Mouse (Mus musculus) intestine, embryonic 15.5 days (tissue): ENCODE measurements around the gene Dnaja4. TPM values are rescaled to one million over a fixed set of nuclear protein-coding genes. Genes with fewer than 3 reads are reported as not detected.

Experiments
- ATAC-seq: fragments of 200-750 bp; cut with Nextera tagmentation; 2 replicates; pipeline ENCODE4 v1.8.0; 2017; ENCODE audit warnings: moderate TSS enrichment, moderate library complexity
- H3K27ac ChIP-seq: fragments of 300-500 bp; sonication (generic); 2 replicates; pipeline ENCODE4 v1.5.1; 2015; ENCODE audit warnings: mild to moderate bottlenecking, inconsistent platforms
- H3K27me3 ChIP-seq: fragments of 300-500 bp; sonication (generic); replicated peaks from 2 replicates; pipeline ENCODE4 v1.6.1; 2015; ENCODE audit warnings: inconsistent platforms
- H3K36me3 ChIP-seq: fragments of 300-500 bp; sonication (generic); 2 replicates; pipeline ENCODE4 v1.6.1; 2015; ENCODE audit warnings: inconsistent platforms
- H3K4me1 ChIP-seq: fragments of 300-500 bp; sonication (generic); replicated peaks from 2 replicates; pipeline ENCODE4 v1.6.1; 2015; ENCODE audit warnings: inconsistent platforms
- H3K4me2 ChIP-seq: fragments of 300-500 bp; sonication (generic); replicated peaks from 2 replicates; pipeline ENCODE4 v1.6.1; 2015; ENCODE audit warnings: mild to moderate bottlenecking, inconsistent platforms
- H3K4me3 ChIP-seq: fragments of 300-500 bp; sonication (generic); replicated peaks from 2 replicates; pipeline ENCODE4 v1.5.1; 2015; ENCODE audit warnings: inconsistent platforms
- H3K9ac ChIP-seq: fragments of 300-500 bp; sonication (generic); 2 replicates; pipeline ENCODE4 v1.6.1; 2015; ENCODE audit warnings: inconsistent platforms
- H3K9me3 ChIP-seq: fragments of 300-500 bp; sonication (generic); 2 replicates; pipeline ENCODE4 v1.6.1; 2016; ENCODE audit warnings: inconsistent platforms
- WGBS: fragments of 180-500 bp; shearing (Covaris S2); methylation state at CpG from one replicate; pipeline ENCODE4 v1.1.7; 2015; 5-methylcytosine and 5-hydroxymethylcytosine counted together
- polyA plus RNA-seq: library from polyadenylated mRNA; unstranded; fragments of >200 nt; fragmentation: Nextera tagmentation; extraction: Ambion mirVana; gene quantifications from 2 replicates; pipeline ENCODE4 v1.2.1, GENCODE M21; 2015

Gene Dnaja4
- 4.1 and 4.3 TPM in 2 replicates for polyA plus RNA-seq

DNA sequence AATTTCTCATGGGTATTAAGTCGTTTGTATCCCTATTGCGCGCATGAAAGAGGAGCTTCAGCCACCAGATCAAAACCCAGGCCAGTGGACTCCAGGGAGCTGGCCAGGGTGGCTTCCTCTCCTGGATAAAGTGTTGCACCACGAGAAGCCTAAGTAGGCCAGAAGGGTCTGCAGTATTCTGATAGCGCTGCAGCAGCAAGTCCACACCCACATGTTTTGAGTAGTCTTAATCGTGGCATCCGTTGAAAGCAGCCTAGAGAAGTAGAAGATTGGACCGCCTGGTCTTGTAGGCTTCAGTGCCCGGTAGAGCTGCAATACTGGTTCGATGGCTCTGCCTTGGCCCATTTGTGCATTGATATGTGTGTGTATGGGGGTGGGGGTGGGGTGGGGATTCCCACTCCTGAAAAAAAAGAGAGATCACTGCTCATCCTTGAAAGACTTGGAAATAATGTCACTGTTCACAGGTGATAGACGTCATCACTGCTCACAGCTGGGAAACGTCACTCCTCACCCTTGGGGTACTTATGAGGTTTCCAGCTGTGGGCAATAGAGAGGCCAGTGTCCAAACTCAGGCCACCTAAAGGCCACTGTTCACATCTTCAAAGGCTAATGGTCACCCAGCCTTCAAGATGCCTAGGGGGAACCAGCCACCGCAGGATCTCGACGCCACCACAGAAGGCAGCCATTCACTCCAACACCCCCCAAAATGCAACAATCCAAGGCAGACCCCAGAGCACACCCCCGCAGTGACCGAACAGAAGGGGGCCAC, at the start of gene Dnaja4:
TSS of gene Dnaja4 (plus strand) at position 556 of the 769 bp plus-strand sequence.
- ATAC-seq = peak; percentile 55
- Histone ChIP-seq H3K4me3 (peak within 1 kb of the TSS; percentile 75), H3K27ac (0 out of 2 replicates have a peak within 1 kb of the TSS, but pooled peaks have one; percentile 27), H3K9me3 (no peaks in the 10 kb centered on the region), H3K4me1 (peaks cover 3% of the 10 kb centered on the region), H3K4me2 (peak within 1 kb of the TSS; percentile 97), H3K27me3 (peaks cover 7% of the 10 kb centered on the region), H3K36me3 (no peaks in the 10 kb centered on the region), H3K9ac (peak within 1 kb of the TSS; percentile 69)
- WGBS = 72% methylated on average over 17 of the region's 17 CpGs

GRCm38 (mm10) chr9:54649360-54649759, 49.3 kb upstream of the Dnaja4 start:
- ATAC-seq = no peak

DNA sequence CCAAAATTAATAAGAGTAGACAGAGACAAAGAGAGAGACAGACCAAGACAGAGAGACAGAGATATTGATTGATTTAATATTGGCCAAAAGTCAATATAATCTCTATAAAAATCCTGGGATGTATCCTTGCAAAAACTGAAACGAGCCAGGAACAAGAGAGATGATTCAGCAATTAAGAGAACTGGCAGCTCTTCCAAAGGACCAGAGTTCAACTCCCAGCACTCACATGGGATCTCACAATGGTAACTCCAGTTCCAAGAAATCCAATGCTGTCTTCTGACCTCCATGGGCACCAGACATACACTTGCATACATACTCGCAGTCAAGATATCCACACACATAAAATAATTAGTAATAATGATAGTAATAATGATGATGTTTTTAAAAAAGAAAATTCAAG, 45.9 kb upstream of the Dnaja4 start:
- 77% methylated on average over 2 of the region's 2 CpGs for WGBS
- Histone ChIP-seq H3K4me1 (no peaks in the 10 kb centered on the region), H3K27ac (no peak overlapping the region), H3K9ac (no peak overlapping the region), H3K4me3 (no peak overlapping the region), H3K27me3 (no peaks in the 10 kb centered on the region), H3K9me3 (no peaks in the 10 kb centered on the region), H3K36me3 (no peaks in the 10 kb centered on the region), H3K4me2 (no peak overlapping the region)
- ATAC-seq = no peak

More at GRCm38 (mm10) chr9:54649360-54649759, 49.3 kb upstream of the Dnaja4 start:
- Histone ChIP-seq H3K9me3 (no peaks in the 10 kb centered on the region), H3K27me3 (no peaks in the 10 kb centered on the region), H3K4me2 (no peak overlapping the region), H3K36me3 (no peaks in the 10 kb centered on the region), H3K4me1 (no peaks in the 10 kb centered on the region), H3K9ac (no peak overlapping the region), H3K27ac (no peak overlapping the region), H3K4me3 (no peak overlapping the region)
- 76% methylated on average over 1 of the region's 1 CpGs for WGBS

DNA sequence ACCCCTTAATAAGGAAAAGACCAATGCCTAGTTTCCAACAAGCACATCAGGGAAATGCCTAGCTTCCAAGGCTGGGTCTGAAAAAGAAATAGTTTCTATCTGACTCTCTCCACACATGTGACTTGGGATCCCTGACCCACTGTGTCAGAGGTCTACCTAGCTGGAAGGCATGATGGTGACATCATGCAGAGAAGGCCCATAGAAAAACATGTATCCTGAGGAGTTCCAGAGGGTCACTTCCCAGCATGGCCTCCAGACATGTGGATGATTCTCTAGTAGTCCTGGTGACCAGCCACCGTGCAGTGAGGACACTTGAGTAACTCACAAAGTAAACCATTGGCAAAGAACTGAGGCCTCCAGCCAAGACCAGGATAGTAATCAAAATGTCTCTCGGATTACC, 42.8 kb upstream of the Dnaja4 start:
- 75% methylated on average over 2 of the region's 2 CpGs for WGBS
- no peak overlapping the region for H3K9ac ChIP-seq
- no peak overlapping the region for H3K4me2 ChIP-seq
- H3K4me3 ChIP-seq = no peak overlapping the region
- no peak overlapping the region for H3K27ac ChIP-seq
- H3K9me3 ChIP-seq = no peaks in the 10 kb centered on the region
- no peaks in the 10 kb centered on the region for H3K36me3 ChIP-seq
- no peaks in the 10 kb centered on the region for H3K27me3 ChIP-seq
- ATAC-seq = no peak
- no peaks in the 10 kb centered on the region for H3K4me1 ChIP-seq

DNA sequence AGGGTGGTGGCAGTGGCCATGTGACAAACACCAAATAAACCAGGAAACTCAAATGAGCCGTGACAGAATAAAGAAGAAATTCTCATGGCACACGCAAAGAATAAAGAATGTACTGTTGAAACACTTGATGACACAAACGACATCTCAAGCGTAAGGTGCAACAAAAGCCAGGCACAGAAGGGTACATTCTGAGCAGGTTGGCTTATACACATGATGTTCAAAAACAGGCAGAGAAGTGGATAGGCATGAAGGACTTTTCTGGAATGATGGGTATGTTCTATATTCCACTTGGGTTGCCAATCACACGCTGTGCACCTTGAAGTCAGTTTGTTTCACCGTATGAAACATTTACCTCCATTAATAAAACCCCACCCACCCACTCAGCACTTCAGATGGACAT, 42.3 kb upstream of the Dnaja4 start:
- Histone ChIP-seq H3K27me3 (no peaks in the 10 kb centered on the region), H3K4me1 (0 out of 2 replicates have a peak, but pooled peaks cover under 1% of the 10 kb centered on the region), H3K9ac (no peak overlapping the region), H3K36me3 (no peaks in the 10 kb centered on the region), H3K9me3 (no peaks in the 10 kb centered on the region), H3K4me2 (no peak overlapping the region), H3K27ac (no peak overlapping the region), H3K4me3 (no peak overlapping the region)
- no peak for ATAC-seq
- 85% methylated on average over 6 of the region's 6 CpGs for WGBS

DNA sequence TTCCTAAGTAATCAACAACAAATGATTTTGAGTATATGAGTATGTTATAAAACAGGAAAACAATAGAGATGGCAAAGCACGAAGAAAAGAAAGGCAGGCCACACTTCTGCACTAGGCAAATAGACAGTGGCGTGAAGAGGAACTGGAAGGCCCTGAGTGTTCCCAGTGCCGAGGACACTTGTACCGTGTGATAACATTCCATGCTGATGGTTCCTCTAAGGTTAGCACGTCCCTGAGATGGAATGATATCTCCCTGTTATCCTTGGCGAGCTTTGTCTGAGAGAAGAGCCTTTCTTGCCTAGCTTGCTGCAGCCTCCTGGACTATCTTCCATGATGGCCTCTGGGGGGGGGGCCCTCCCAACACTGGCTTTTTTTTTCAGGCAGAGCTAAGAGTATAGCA, 39.9 kb upstream of the Dnaja4 start:
- Histone ChIP-seq H3K9me3 (no peaks in the 10 kb centered on the region), H3K27ac (no peak overlapping the region), H3K4me3 (no peak overlapping the region), H3K4me2 (no peak overlapping the region), H3K27me3 (no peaks in the 10 kb centered on the region), H3K4me1 (peaks cover 3% of the 10 kb centered on the region; the same call in 1 of the 2 replicates), H3K36me3 (no peaks in the 10 kb centered on the region), H3K9ac (no peak overlapping the region)
- ATAC-seq = no peak
- 78% methylated on average over 6 of the region's 6 CpGs for WGBS

DNA sequence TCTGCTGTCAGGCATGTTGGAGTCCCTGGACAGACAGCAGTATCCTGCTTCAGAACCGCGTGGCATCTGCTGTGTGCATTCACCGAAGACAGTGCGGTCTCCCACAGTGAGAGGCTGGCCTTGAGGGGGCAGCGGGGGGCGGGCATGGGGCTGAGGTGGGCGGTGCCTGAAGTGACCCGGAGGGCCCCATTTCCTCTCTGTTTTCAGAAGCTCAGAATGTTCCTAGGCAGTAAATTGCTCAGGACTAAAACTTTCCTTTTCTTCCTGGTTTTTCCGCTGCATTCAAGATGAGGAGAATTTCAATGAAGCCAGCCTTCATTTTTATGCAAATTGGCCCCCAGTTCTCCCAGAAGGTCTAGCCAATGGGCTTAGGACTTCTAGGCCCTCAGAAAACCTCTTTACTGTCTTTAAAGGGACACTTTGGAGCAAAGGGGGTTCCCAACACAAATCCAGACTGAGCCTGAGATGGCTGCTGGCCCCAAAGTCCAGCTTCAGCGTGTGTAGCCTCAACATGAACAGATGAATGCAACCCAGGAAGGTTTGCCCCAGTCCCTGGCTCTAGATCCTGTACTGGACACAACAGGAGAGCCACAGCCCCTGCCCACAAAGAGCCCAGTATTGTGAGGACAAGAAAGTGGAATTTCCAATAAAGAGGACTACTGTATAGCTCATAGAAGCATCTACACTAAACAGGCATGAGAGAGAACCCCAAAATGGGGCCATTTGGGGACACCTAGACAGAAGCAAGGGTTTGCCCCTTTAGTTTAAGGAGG, 36.9 kb upstream of the Dnaja4 start, which contains the start of gene Acsbg1:
TSS of gene Acsbg1 (minus strand) at position 266 of the 773 bp plus-strand sequence.
- Histone ChIP-seq H3K9me3 (no peaks in the 10 kb centered on the region), H3K4me1 (peaks cover 3% of the 10 kb centered on the region; the same call in 1 of the 2 replicates), H3K27ac (no peak within 1 kb of the TSS), H3K9ac (no peak within 1 kb of the TSS), H3K27me3 (no peaks in the 10 kb centered on the region), H3K36me3 (no peaks in the 10 kb centered on the region), H3K4me3 (no peak within 1 kb of the TSS), H3K4me2 (peak within 1 kb of the TSS; percentile 14; the same call in 1 of the 2 replicates)
- no peak for ATAC-seq
- WGBS = 25% methylated on average over 10 of the region's 10 CpGs

- Histone ChIP-seq H3K27ac (no peak overlapping the region), H3K36me3 (no peaks in the 10 kb centered on the region), H3K27me3 (no peaks in the 10 kb centered on the region), H3K4me3 (no peak overlapping the region), H3K9ac (no peak overlapping the region), H3K9me3 (no peaks in the 10 kb centered on the region), H3K4me1 (peaks cover 3% of the 10 kb centered on the region; the same call in 1 of the 2 replicates), H3K4me2 (no peak overlapping the region)
- ATAC-seq = no peak
- 84% methylated on average over 9 of the region's 9 CpGs for WGBS
Observed at GRCm38 (mm10) chr9:54664358-54664757, 34.3 kb upstream of the Dnaja4 start.

GRCm38 (mm10) chr9:54666116-54666515, 32.6 kb upstream of the Dnaja4 start:
- Histone ChIP-seq H3K4me1 (peaks cover 3% of the 10 kb centered on the region; the same call in 1 of the 2 replicates), H3K4me2 (no peak overlapping the region), H3K9me3 (no peaks in the 10 kb centered on the region), H3K27me3 (no peaks in the 10 kb centered on the region), H3K4me3 (no peak overlapping the region), H3K27ac (no peak overlapping the region), H3K9ac (no peak overlapping the region), H3K36me3 (no peaks in the 10 kb centered on the region)
- no peak for ATAC-seq
- WGBS = 92% methylated on average over 3 of the region's 3 CpGs

DNA sequence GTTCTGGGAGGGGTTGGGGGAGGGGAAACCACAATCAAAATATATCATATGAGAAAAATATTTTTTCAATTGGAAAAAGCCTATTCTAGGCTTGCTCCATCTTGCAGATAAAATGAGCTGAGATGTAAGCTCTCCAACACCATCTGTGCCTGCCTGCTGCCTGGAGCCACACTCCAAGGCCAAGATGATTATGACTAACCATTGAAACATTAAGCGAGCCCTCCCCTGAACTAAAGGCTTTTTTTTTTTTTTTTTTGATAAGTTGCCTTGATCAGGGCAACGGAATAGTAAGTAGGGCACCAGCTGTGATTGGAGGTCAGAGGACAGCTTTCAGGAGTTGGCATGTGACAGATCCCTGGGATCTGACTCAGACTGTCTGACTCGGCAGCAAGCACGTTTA, 30.2 kb upstream of the Dnaja4 start:
- no peak for ATAC-seq
- Histone ChIP-seq H3K4me1 (no peaks in the 10 kb centered on the region), H3K27ac (no peak overlapping the region), H3K27me3 (no peaks in the 10 kb centered on the region), H3K9me3 (no peaks in the 10 kb centered on the region), H3K9ac (no peak overlapping the region), H3K4me3 (no peak overlapping the region), H3K36me3 (no peaks in the 10 kb centered on the region), H3K4me2 (no peak overlapping the region)
- 70% methylated on average over 4 of the region's 4 CpGs for WGBS

DNA sequence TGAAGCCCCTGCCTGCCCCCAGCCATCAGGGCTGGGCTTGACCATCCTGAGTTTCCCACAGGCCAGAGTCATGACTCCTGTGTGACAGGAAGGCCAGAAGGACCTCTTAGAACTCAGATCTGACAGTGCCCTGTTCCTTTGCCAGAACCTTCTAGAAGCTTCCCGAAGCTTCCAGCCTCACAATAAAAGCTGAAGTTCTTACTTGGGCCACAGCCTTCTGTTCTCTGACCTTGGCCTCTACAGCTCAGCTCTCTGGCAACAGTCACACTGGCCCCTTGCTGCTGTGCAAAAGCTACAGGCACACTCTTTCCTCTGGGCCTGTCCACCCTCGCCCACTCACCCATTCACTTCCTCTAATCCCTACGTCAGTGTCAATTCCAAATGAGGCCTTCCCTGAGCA, 26.7 kb upstream of the Dnaja4 start:
- Histone ChIP-seq H3K4me1 (0 out of 2 replicates have a peak, but pooled peaks cover 2% of the 10 kb centered on the region), H3K9ac (no peak overlapping the region), H3K27me3 (no peaks in the 10 kb centered on the region), H3K4me2 (no peak overlapping the region), H3K27ac (no peak overlapping the region), H3K9me3 (no peaks in the 10 kb centered on the region), H3K36me3 (no peaks in the 10 kb centered on the region), H3K4me3 (no peak overlapping the region)
- no peak for ATAC-seq
- WGBS = 83% methylated on average over 3 of the region's 3 CpGs

- WGBS = 86% methylated on average over 13 of the region's 13 CpGs
- H3K4me1 ChIP-seq = 0 out of 2 replicates have a peak, but pooled peaks cover 2% of the 10 kb centered on the region
- H3K9me3 ChIP-seq = no peaks in the 10 kb centered on the region
- no peak overlapping the region for H3K4me2 ChIP-seq
- ATAC-seq = no peak
- no peaks in the 10 kb centered on the region for H3K27me3 ChIP-seq
- no peaks in the 10 kb centered on the region for H3K36me3 ChIP-seq
- no peak overlapping the region for H3K27ac ChIP-seq
- no peak overlapping the region for H3K4me3 ChIP-seq
- no peak overlapping the region for H3K9ac ChIP-seq
Observed at GRCm38 (mm10) chr9:54673887-54674286, 24.8 kb upstream of the Dnaja4 start.
